Mouse (Mus musculus): ENCODE measurements around the gene Nedd9. TPM values are rescaled to one million over a fixed set of nuclear protein-coding genes. Genes with fewer than 3 reads are reported as not detected.

Gene Nedd9
- polyA plus RNA-seq, 1 experiment: 24.7 TPM

GRCm38 (mm10) chr13:41446591-41446990, 40.6 kb downstream of the Nedd9 start:
- Histone ChIP-seq H3K27ac (ENCODE audit: insufficient read depth, low read depth, low read length) (no peak overlapping the region), H3K4me3 (ENCODE audit: insufficient read depth, low read depth, low read length) (no peak overlapping the region), H3K27me3 (replicated peaks; ENCODE audit: control insufficient read depth, insufficient read depth, low read length) (no peaks in the 10 kb centered on the region), H3K4me1 (ENCODE audit: control insufficient read depth, insufficient read depth, low read length) (no peaks in the 10 kb centered on the region), H3K36me3 (ENCODE audit: control insufficient read depth, insufficient read depth, low read length) (no peaks in the 10 kb centered on the region)
- TF ChIP-seq CTCF (conservative IDR thresholded peaks at IDR 0.05; ENCODE audit: insufficient read depth, insufficient read length, low read depth, low read length) (no peak), POLR2A (IDR thresholded peaks at IDR 0.05; ENCODE audit: low read depth, low read length) (no peak)
- 98% methylated on average over 1 of the region's 1 CpGs for WGBS
- no peak for DNase-seq

GRCm38 (mm10) chr13:41445067-41445808, 41.9 kb downstream of the Nedd9 start:
- no peak for TF ChIP-seq POLR2A (IDR thresholded peaks at IDR 0.05; ENCODE audit: low read depth, low read length)
- WGBS: 98% methylated on average over 3 of the region's 3 CpGs
- H3K27me3 ChIP-seq (replicated peaks; ENCODE audit: control insufficient read depth, insufficient read depth, low read length): no peaks in the 10 kb centered on the region

GRCm38 (mm10) chr13:41444230-41444629, 42.9 kb downstream of the Nedd9 start:
- H3K36me3 ChIP-seq (ENCODE audit: control insufficient read depth, insufficient read depth, low read length): no peaks in the 10 kb centered on the region
- H3K27ac ChIP-seq (ENCODE audit: insufficient read depth, low read depth, low read length): no peak overlapping the region
- 95% methylated on average over 6 of the region's 6 CpGs for WGBS
- H3K4me3 ChIP-seq (ENCODE audit: insufficient read depth, low read depth, low read length): no peak overlapping the region
- H3K4me1 ChIP-seq (ENCODE audit: control insufficient read depth, insufficient read depth, low read length): no peaks in the 10 kb centered on the region
- no peak for DNase-seq
- TF ChIP-seq POLR2A (IDR thresholded peaks at IDR 0.05; ENCODE audit: low read depth, low read length) (no peak), CTCF (conservative IDR thresholded peaks at IDR 0.05; ENCODE audit: insufficient read depth, insufficient read length, low read depth, low read length) (no peak)
- no peaks in the 10 kb centered on the region for H3K27me3 ChIP-seq (replicated peaks; ENCODE audit: control insufficient read depth, insufficient read depth, low read length)

More at GRCm38 (mm10) chr13:41445067-41445808, 41.9 kb downstream of the Nedd9 start:
- no peak for DNase-seq
- Histone ChIP-seq H3K4me3 (ENCODE audit: insufficient read depth, low read depth, low read length) (no peak overlapping the region), H3K4me1 (ENCODE audit: control insufficient read depth, insufficient read depth, low read length) (no peaks in the 10 kb centered on the region), H3K36me3 (ENCODE audit: control insufficient read depth, insufficient read depth, low read length) (no peaks in the 10 kb centered on the region), H3K27ac (ENCODE audit: insufficient read depth, low read depth, low read length) (no peak overlapping the region)

GRCm38 (mm10) chr13:41442145-41442544, 45.0 kb downstream of the Nedd9 start:
- DNase-seq: no peak
- Histone ChIP-seq H3K27me3 (replicated peaks; ENCODE audit: control insufficient read depth, insufficient read depth, low read length) (no peaks in the 10 kb centered on the region), H3K36me3 (ENCODE audit: control insufficient read depth, insufficient read depth, low read length) (no peaks in the 10 kb centered on the region), H3K4me1 (ENCODE audit: control insufficient read depth, insufficient read depth, low read length) (no peaks in the 10 kb centered on the region), H3K4me3 (ENCODE audit: insufficient read depth, low read depth, low read length) (no peak overlapping the region), H3K27ac (ENCODE audit: insufficient read depth, low read depth, low read length) (no peak overlapping the region)
- TF ChIP-seq POLR2A (IDR thresholded peaks at IDR 0.05; ENCODE audit: low read depth, low read length): no peak
- no peak for TF ChIP-seq CTCF (conservative IDR thresholded peaks at IDR 0.05; ENCODE audit: insufficient read depth, insufficient read length, low read depth, low read length)
- 89% methylated on average over 4 of the region's 4 CpGs for WGBS

- no peak overlapping the region for H3K27ac ChIP-seq (ENCODE audit: insufficient read depth, low read depth, low read length)
- 91% methylated on average over 1 of the region's 1 CpGs for WGBS
- H3K36me3 ChIP-seq (ENCODE audit: control insufficient read depth, insufficient read depth, low read length): no peaks in the 10 kb centered on the region
- DNase-seq: no peak
- H3K4me3 ChIP-seq (ENCODE audit: insufficient read depth, low read depth, low read length): no peak overlapping the region
- TF ChIP-seq CTCF (conservative IDR thresholded peaks at IDR 0.05; ENCODE audit: insufficient read depth, insufficient read length, low read depth, low read length) (no peak), POLR2A (IDR thresholded peaks at IDR 0.05; ENCODE audit: low read depth, low read length) (no peak)
- H3K4me1 ChIP-seq (ENCODE audit: control insufficient read depth, insufficient read depth, low read length): no peaks in the 10 kb centered on the region
- H3K27me3 ChIP-seq (replicated peaks; ENCODE audit: control insufficient read depth, insufficient read depth, low read length): no peaks in the 10 kb centered on the region
Measured at GRCm38 (mm10) chr13:41440205-41440604, 47.0 kb downstream of the Nedd9 start.

- no peaks in the 10 kb centered on the region for H3K36me3 ChIP-seq (ENCODE audit: control insufficient read depth, insufficient read depth, low read length)
- H3K27ac ChIP-seq (ENCODE audit: insufficient read depth, low read depth, low read length): no peak overlapping the region
- H3K4me3 ChIP-seq (ENCODE audit: insufficient read depth, low read depth, low read length): no peak overlapping the region
- no peak for DNase-seq
- H3K4me1 ChIP-seq (ENCODE audit: control insufficient read depth, insufficient read depth, low read length): peaks cover 3% of the 10 kb centered on the region; the same call in 1 of the 2 replicates
- WGBS: 89% methylated on average over 2 of the region's 2 CpGs
- no peak for TF ChIP-seq POLR2A (IDR thresholded peaks at IDR 0.05; ENCODE audit: low read depth, low read length)
- no peak for TF ChIP-seq CTCF (conservative IDR thresholded peaks at IDR 0.05; ENCODE audit: insufficient read depth, insufficient read length, low read depth, low read length)
- H3K27me3 ChIP-seq (replicated peaks; ENCODE audit: control insufficient read depth, insufficient read depth, low read length): no peaks in the 10 kb centered on the region
Measured at GRCm38 (mm10) chr13:41437390-41437789, 49.8 kb downstream of the Nedd9 start.

GRCm38 (mm10) chr13:41436731-41437130, 50.4 kb downstream of the Nedd9 start:
- no peaks in the 10 kb centered on the region for H3K36me3 ChIP-seq (ENCODE audit: control insufficient read depth, insufficient read depth, low read length)
- H3K4me1 ChIP-seq (ENCODE audit: control insufficient read depth, insufficient read depth, low read length): peaks cover 3% of the 10 kb centered on the region; the same call in 1 of the 2 replicates
- H3K4me3 ChIP-seq (ENCODE audit: insufficient read depth, low read depth, low read length): no peak overlapping the region
- H3K27ac ChIP-seq (ENCODE audit: insufficient read depth, low read depth, low read length): no peak overlapping the region
- TF ChIP-seq POLR2A (IDR thresholded peaks at IDR 0.05; ENCODE audit: low read depth, low read length) (no peak), CTCF (conservative IDR thresholded peaks at IDR 0.05; ENCODE audit: insufficient read depth, insufficient read length, low read depth, low read length) (no peak)
- WGBS: 58% methylated on average over 5 of the region's 5 CpGs
- no peaks in the 10 kb centered on the region for H3K27me3 ChIP-seq (replicated peaks; ENCODE audit: control insufficient read depth, insufficient read depth, low read length)
- DNase-seq: no peak

Measured in kidney, adult 2 months (tissue).